Comparison of ENCODE assay signal across 8 mouse cellular contexts in the genomic region with DNA sequence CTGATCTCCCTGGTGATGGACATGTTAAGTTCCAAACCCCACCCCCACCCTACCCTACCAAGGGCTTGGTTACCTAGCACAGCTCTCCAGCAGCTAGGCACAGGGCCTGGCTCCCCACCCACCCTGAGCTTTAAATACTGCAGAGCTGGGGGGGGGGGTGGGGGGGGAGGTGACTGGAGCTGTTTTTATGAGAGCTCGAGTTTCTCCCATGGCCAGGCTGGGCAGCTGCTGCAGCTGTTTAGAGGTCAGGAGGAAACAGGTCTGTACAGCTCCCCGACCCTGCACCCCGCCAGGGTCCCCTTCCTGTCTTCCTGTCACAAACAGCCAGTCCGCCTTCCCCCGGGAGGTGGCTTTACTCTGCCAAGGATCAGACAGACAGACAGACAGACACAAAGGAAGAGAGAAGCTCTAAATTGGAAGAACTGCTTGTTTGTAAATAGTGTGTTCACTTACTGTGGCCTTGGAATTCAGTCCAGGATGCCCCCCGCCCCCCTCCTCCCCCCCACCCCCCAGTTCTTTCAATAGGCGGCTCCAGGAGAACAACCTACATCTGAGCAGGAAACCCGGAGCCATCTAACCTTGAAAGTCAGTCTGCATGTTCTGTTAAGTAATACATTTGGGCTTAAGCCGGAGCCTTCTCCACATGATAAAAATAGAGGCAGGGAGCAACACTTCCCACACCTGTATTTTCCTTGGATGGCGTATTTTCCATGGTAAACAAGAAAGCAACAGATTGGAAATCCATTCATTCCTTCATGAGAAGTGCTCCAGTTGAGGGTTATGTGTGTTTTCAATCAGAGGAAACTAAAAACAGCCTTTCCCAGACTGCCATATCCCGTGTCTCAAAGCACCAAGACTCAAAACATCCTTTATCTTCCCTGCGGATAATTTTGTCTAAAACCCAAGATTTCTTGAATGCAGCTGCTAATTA.
DNase-seq lines count a peak whose midpoint lies in the region; ATAC-seq lines count a peak whose summit lies in the region.
"Had no signal": no experiment of that assay in that cellular context is flagged by ENCODE, and none has a peak within 500 bp of the region (broad histone marks: within the 10 kb centered on the region; RNA-seq: fewer than 3 reads in every experiment).

No protein-coding gene starts in this region.

- H3K27ac ChIP-seq in heart, embryonic 12.5 days (ENCODE audit: poor library complexity, severe bottlenecking): peak overlapping the region; percentile 32; the same call in 1 of the 2 replicates
- no peak overlapping the region for H3K27ac ChIP-seq in liver, embryonic 13.5 days
- H3K27ac ChIP-seq: macrophage had no signal

- peak; percentile 70 for DNase-seq in R1 (ENCODE audit: low read depth, low spot score)
- DNase-seq in adrenal gland, postnatal 36 days: peak; percentile 37 to 53
- DNase-seq in liver, embryonic 13.5 days: no peak
- DNase-seq in MN1 (ENCODE audit: low spot score): no peak
- DNase-seq in left cerebral cortex, adult 9 months (ENCODE audit: low spot score in 2 of 2): no peak
- DNase-seq in spleen, postnatal 14 days (ENCODE audit: low spot score in 2 of 2): no peak

- H3K4me3 ChIP-seq in heart, embryonic 12.5 days: no peak overlapping the region
- no peak overlapping the region for H3K4me3 ChIP-seq in liver, embryonic 13.5 days (replicated peaks)

- WGBS in heart, embryonic 12.5 days: 26% methylated on average over 12 of the region's 12 CpGs
- WGBS in liver, embryonic 13.5 days (ENCODE audit: insufficient replicate concordance): 25% methylated on average over 12 of the region's 12 CpGs

- peak; percentile 66; the same call in 1 of the 2 replicates for ATAC-seq in heart, embryonic 12.5 days (ENCODE audit: insufficient number of reproducible peaks, low FRiP score)
- peak; percentile 29; the same call in 1 of the 2 replicates for ATAC-seq in liver, embryonic 13.5 days (ENCODE audit: low read depth)

- H3K27me3 ChIP-seq in heart, embryonic 12.5 days (replicated peaks): no peaks in the 10 kb centered on the region
- no peaks in the 10 kb centered on the region for H3K27me3 ChIP-seq in liver, embryonic 13.5 days

- H3K9me3 ChIP-seq in heart, embryonic 12.5 days (replicated peaks): no peaks in the 10 kb centered on the region
- no peaks in the 10 kb centered on the region for H3K9me3 ChIP-seq in liver, embryonic 13.5 days (replicated peaks)

- no peaks in the 10 kb centered on the region for H3K36me3 ChIP-seq in heart, embryonic 12.5 days
- no peaks in the 10 kb centered on the region for H3K36me3 ChIP-seq in liver, embryonic 13.5 days

- no peak overlapping the region for H3K9ac ChIP-seq in heart, embryonic 12.5 days
- H3K9ac ChIP-seq in liver, embryonic 13.5 days: no peak overlapping the region

- H3K4me2 ChIP-seq in heart, embryonic 12.5 days: peak overlapping the region; percentile 32
- no peak overlapping the region for H3K4me2 ChIP-seq in liver, embryonic 13.5 days

- H3K4me1 ChIP-seq in heart, embryonic 12.5 days (replicated peaks): peaks cover 14% of the 10 kb centered on the region
- H3K4me1 ChIP-seq in liver, embryonic 13.5 days (replicated peaks): peaks cover 20% of the 10 kb centered on the region; the same call in 1 of the 2 replicates

Comparison
In these comparisons a context has a peak if more than half of its experiments do, and no peak if none do; other contexts are left out.
1. DNase-seq: peak in R1 (single experiment) and adrenal gland, postnatal 36 days (2 of 2); none in liver, embryonic 13.5 days (single experiment), MN1 (single experiment), left cerebral cortex, adult 9 months (0 of 2) and spleen, postnatal 14 days (0 of 2).